Mouse (Mus musculus): ENCODE results near the gene Esrrb.

Gene Esrrb

DNA sequence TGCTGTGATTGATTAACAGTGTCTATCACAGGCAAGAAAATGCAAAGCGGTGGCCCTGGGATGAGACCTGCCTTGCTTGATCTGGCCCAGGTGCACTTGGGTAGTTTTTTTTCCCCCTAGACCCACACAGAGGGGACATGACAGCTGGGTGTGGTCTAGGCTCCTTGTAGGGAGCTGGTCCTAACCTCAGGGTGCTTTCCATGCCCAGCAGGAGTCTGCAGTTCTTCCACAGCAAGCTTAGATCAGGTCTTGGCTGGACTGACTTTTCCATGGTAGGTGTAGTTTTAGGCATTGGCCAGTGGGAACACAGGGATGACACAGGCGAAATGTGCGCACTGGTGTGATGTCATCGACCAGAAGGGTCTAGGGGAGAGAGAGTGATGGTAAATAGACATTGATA is 136.2 kb downstream of the Esrrb start:
- in situ Hi-C loops (cut with MboI, MseI), result no loop called here

- in situ Hi-C loops (cut with MboI, MseI), result no loop called here
These were observed 137.8 kb downstream of the Esrrb start for GRCm38 (mm10) chr12:86498765-86499164.

DNA sequence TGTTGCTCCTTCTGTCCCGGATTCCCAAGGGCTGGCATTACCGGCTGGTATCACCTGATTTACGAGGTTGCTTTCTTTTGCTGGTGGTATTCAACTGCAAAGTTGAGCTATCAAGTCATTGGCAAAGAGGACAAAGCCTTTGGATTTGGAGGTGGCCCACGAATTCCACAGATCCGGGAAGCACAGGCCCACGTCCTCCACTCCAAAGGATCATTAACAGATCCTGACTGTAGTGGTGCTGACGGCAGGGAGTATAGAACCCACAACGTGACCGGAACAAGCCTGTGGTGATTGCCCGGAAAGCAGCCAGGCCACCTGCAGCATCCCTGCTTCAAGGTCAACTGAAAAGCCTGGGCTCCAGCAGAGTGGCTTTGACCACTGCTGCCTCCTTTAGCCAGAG is 140.8 kb downstream of the Esrrb start:
- in situ Hi-C loops (cut with MboI, MseI), result no loop called here

GRCm38 (mm10) chr12:86503921-86504320 is 143.0 kb downstream of the Esrrb start:
- in situ Hi-C loops (cut with MboI, MseI), result no loop called here

DNA sequence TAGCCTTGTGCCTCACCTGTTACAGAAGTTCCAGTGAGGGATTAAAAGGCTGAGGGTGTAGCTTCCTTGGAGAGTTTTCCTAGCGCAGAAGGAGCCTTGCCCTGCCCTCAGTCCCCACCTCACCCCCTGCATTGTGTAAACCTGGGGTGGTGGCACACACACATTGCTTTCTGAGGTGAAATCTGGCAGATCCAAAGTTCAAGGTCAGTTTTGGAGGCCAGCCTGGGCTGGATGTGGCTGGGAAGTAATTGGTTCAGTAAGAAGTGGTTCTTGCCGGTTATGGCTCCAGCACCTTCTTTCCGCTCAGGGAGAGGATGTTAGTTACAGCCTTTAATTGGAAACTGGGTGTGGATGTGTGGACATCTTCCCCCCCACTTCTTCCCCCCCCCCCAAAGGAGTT is 143.4 kb downstream of the Esrrb start:
- in situ Hi-C loops (cut with MboI, MseI), result no loop called here

GRCm38 (mm10) chr12:86507741-86508140 is 146.8 kb downstream of the Esrrb start:
- in situ Hi-C loops (cut with MboI, MseI), result no loop called here

GRCm38 (mm10) chr12:86508313-86508988 is 147.5 kb downstream of the Esrrb start:
- in situ Hi-C loops (cut with MboI, MseI), result no loop called here

- in situ Hi-C loops (cut with MboI, MseI), result no loop called here
These were observed 148.7 kb downstream of the Esrrb start for GRCm38 (mm10) chr12:86509295-86510279.

DNA sequence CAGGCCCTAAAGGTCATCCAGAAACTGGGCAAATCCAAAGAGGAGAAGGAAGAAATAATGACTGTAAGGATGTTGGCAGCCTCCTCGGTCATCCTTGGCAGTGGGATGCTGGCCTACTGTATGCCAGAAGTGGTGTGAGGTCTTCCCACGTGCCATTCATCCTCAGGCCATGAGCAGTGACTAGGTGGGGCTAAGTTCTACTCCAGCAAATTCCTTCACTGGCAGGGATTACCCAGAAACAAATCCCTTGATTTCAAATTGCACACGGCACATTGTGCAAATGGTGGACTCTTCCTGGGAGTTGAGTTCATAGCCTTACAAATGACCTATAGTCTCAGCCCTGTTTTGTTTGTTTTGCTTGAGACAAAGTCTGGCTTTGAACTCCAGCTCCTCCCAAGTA is 151.4 kb downstream of the Esrrb start:
- in situ Hi-C loops (cut with MboI, MseI), result no loop called here

- in situ Hi-C loops (cut with MboI, MseI), result no loop called here
These were observed 152.7 kb downstream of the Esrrb start for GRCm38 (mm10) chr12:86513596-86513995.

GRCm38 (mm10) chr12:86516602-86517001 is 155.7 kb downstream of the Esrrb start:
- in situ Hi-C loops (cut with MboI, MseI), result loop anchor here (5.0 kb wide), 1 partner anchor 76 kb away; no protein-coding TSS in a partner anchor

- in situ Hi-C loops (cut with MboI, MseI), result loop anchor here (5.0 kb wide), 1 partner anchor 75 kb away; no protein-coding TSS in a partner anchor
These were observed 156.8 kb downstream of the Esrrb start for GRCm38 (mm10) chr12:86517721-86518120.

DNA sequence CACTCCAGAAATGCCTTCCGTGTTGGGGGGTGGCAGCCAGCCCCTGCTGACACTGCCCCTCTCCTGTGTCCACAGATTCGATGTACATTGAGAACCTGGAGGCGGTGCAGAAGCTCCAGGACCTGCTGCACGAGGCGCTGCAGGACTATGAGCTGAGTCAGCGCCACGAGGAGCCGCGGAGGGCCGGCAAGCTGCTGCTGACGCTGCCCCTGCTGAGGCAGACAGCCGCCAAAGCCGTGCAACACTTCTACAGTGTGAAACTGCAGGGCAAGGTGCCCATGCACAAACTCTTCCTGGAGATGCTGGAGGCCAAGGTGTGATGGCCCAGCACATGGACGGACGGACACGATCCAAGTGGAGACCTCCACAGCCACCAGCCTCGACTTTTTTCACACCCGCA is 157.8 kb downstream of the Esrrb start:
- in situ Hi-C loops (cut with MboI, MseI), result loop anchor here (5.0 kb wide), 1 partner anchor 74 kb away; no protein-coding TSS in a partner anchor

DNA sequence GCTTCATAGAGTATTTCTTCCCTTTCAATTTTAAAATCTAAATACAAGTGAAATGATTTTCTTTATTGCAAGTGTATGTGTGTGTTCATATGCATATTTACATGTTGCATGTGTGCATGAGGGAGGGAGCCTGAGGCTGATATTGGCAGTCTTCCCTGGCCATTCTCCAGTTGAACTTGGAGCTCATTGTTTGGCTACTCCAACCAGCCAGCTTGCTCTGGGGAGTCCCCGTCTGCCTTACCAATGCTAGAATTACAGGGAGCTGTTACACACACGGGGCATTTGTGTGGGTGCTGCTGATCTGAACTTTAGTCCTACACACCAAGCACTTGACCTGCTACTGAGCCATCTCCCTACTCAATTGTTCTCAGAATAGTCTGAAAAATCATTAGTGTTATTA is 173.4 kb downstream of the Esrrb start:
- in situ Hi-C loops (cut with MboI, MseI), result no loop called here

DNA sequence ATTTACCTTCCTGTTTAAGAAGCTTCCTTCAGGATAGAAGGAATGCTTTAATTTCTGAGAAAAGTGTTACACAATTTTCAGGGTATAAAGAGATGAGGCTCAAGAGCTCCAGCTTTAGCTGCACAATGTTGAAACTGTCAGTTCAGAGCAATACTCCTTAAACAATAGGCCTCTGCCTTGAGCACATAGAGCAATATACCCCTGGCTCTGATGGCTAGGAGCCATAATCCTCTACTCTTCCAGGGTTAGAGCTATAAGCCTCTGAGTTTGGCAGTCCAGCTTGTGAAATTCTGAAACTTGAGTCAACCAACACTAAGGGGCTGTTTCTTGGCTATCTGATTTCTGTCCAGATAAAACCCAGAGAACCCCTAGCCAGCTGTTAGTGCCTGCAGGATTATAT is 176.9 kb downstream of the Esrrb start:
- in situ Hi-C loops (cut with MboI, MseI), result no loop called here

- in situ Hi-C loops (cut with MboI, MseI), result no loop called here
These were observed 177.8 kb downstream of the Esrrb start for GRCm38 (mm10) chr12:86538711-86539110.

GRCm38 (mm10) chr12:86539511-86539910 is 178.6 kb downstream of the Esrrb start:
- in situ Hi-C loops (cut with MboI, MseI), result no loop called here

DNA sequence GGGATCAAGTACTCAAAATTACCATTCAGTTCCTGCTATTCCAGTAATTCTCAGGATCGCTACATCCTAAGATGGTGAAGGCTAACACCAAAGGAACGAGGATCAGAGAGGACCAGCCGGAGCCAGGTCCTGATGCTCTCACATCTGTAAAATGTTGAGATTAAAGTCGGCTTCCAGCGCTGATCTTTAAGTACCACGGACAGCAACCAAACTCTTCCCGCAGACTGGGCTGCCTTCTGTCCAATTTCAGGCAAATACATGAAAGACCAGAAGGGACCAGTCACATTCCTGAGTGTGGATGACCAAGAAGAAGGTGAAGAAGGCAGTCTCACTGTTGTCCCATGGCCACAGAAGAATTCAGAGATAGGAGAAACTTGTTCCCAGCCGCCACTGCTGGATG is 186.9 kb downstream of the Esrrb start:
- in situ Hi-C loops (cut with MboI, MseI), result no loop called here

DNA sequence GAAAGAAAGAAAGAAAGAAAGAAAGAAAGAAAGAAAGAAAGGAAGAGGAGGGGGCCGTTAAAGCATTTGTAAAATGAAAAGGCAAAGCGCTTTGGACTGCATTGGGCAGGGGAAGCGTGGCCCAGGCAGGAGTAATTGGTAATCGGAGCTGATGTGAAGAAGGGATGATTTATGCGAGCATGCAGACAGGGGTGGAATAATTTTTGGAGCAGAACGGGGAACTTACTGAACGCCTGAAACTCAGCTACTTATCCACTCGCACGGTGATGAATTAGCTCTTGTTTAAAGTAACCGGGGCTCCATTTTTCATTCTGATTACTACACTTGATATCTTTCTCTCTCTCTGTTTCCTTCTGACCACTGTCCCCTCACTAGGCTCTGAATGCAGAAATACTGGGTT is 192.1 kb downstream of the Esrrb start:
- in situ Hi-C loops (cut with MboI, MseI), result no loop called here

DNA sequence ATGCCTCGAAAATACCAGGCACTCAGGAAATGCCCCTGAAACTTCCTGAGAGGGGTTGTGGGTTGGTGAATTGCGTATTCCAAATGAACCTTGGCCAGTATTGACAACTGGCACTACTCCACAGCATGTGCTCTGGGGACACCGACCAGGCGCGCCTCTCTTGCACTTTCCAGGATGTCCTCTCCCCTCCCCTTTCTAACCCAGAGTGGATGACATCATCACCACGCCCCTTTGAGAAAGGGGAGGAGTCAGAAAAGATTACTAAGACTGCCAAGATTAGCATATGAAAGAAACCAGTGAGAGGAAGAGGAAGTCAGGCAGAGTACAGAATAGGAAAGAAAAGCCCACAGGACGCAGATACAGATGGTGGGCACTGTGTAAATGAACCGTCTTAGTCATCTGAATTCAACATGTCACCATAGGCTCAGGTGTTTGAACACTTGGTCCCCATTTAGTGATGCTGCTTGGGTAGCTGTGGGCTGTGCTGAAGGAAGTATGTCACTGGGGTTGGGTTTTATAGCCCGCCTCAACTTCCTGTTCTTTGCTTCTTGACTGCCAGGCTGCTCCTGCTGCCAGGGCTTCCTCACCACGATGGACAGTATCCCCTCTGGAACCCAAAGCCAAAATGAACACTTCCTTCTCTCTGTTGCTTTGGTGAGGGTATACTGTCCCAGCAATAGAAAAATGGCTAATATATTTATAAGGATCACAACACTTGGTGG is 196.0 kb downstream of the Esrrb start:
- in situ Hi-C loops (cut with MboI, MseI), result no loop called here

- in situ Hi-C loops (cut with MboI, MseI), result no loop called here
These were observed 198.0 kb downstream of the Esrrb start for GRCm38 (mm10) chr12:86558889-86559288.

DNA sequence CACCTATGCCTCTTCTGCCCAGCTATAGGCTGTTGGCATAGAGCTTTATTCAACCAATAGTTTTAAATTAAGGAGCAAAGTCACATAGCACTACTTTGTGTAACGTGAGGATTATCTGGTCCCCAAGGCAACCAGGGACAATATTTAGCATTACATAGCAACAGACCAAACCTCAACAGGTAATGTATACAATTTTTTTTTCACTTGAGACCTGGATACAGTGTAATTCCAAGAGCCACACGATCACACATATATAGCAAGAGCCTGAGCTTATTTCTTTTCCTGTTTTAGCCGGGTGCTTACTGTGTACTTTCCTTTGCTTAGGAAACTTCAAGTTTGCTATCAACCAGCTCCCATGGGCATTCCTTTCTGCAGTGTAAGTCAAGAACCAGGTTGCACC is 201.8 kb downstream of the Esrrb start:
- in situ Hi-C loops (cut with MboI, MseI), result no loop called here
